Mouse (Mus musculus) embryonic facial prominence, embryonic 12.5 days (tissue): ENCODE measurements around the gene Prkar2b. TPM values are rescaled to one million over a fixed set of nuclear protein-coding genes. Genes with fewer than 3 reads are reported as not detected.
A peak's percentile ranks its signal among the peaks of the same experiment; 100 is the strongest.

Source experiments
- ATAC-seq: fragments of 200-750 bp; cut with Nextera tagmentation; 2 replicates; pipeline ENCODE4 v1.8.0; 2017; ENCODE audit not compliant: insufficient number of reproducible peaks, insufficient read depth, low FRiP score, low TSS enrichment
- H3K27ac ChIP-seq: fragments of 300-500 bp; sonication (generic); 2 replicates; pipeline ENCODE4 v1.5.1; 2016; ENCODE audit warnings: mild to moderate bottlenecking
- H3K27me3 ChIP-seq: fragments of 300-500 bp; sonication (generic); 2 replicates; pipeline ENCODE4 v1.6.1; 2016; ENCODE audit warnings: mild to moderate bottlenecking, moderate library complexity
- H3K36me3 ChIP-seq: fragments of 300-500 bp; sonication (generic); 2 replicates; pipeline ENCODE4 v1.6.1; 2016; ENCODE audit warnings: mild to moderate bottlenecking
- H3K4me1 ChIP-seq: fragments of 300-500 bp; sonication (generic); 2 replicates; pipeline ENCODE4 v1.6.1; 2016
- H3K4me2 ChIP-seq: fragments of 300-500 bp; sonication (generic); replicated peaks from 2 replicates; pipeline ENCODE4 v1.6.1; 2016; ENCODE audit warnings: mild to moderate bottlenecking, moderate library complexity
- H3K4me3 ChIP-seq: fragments of 300-500 bp; sonication (generic); 2 replicates; pipeline ENCODE4 v1.5.1; 2016; ENCODE audit warnings: mild to moderate bottlenecking
- H3K9ac ChIP-seq: fragments of 300-500 bp; sonication (generic); 2 replicates; pipeline ENCODE4 v1.6.1; 2016; ENCODE audit warnings: mild to moderate bottlenecking, moderate library complexity
- H3K9me3 ChIP-seq: fragments of 300-500 bp; sonication (generic); 2 replicates; pipeline ENCODE4 v1.6.1; 2016; ENCODE audit warnings: mild to moderate bottlenecking, moderate library complexity
- WGBS: fragments of 180-500 bp; shearing (Covaris S2); methylation state at CpG from one replicate; pipeline ENCODE4 v1.1.7; 2016; 5-methylcytosine and 5-hydroxymethylcytosine counted together
- polyA plus RNA-seq: library from polyadenylated mRNA; unstranded; fragments of >200 nt; fragmentation: Nextera tagmentation; extraction: Ambion mirVana; gene quantifications from 2 replicates; pipeline ENCODE4 v1.2.1, GENCODE M21; 2016

Gene Prkar2b
- polyA plus RNA-seq, 1 experiment from 2014 or later: 49.0 TPM

DNA sequence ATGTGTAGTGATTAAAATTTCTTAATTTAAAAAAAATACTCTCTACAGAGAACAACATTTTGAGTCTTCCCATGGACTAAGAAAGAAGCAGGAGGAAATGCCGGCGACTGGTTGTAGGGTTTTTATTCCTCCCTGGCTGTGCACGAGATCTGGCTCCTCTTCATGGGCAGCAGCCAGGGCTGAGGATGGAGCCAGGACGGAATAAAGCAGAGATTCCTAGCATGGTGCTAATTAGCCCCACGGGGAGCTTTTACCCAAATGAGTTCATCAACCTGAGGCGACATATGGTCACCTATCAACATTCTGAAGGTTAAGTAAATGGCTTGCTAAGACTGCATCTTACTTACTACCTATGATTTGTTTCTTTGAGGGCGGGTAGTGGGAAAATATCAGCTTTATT lies 77.9 kb downstream of the Prkar2b start:
- H3K27ac ChIP-seq: no peak overlapping the region
- no peak overlapping the region for H3K4me2 ChIP-seq
- no peaks in the 10 kb centered on the region for H3K36me3 ChIP-seq
- no peaks in the 10 kb centered on the region for H3K27me3 ChIP-seq
- H3K9ac ChIP-seq: no peak overlapping the region
- H3K9me3 ChIP-seq: no peaks in the 10 kb centered on the region
- peaks cover 6% of the 10 kb centered on the region; the same call in 1 of the 2 replicates for H3K4me1 ChIP-seq
- no peak overlapping the region for H3K4me3 ChIP-seq
- no peak for ATAC-seq
- 61% methylated on average over 7 of the region's 7 CpGs for WGBS

DNA sequence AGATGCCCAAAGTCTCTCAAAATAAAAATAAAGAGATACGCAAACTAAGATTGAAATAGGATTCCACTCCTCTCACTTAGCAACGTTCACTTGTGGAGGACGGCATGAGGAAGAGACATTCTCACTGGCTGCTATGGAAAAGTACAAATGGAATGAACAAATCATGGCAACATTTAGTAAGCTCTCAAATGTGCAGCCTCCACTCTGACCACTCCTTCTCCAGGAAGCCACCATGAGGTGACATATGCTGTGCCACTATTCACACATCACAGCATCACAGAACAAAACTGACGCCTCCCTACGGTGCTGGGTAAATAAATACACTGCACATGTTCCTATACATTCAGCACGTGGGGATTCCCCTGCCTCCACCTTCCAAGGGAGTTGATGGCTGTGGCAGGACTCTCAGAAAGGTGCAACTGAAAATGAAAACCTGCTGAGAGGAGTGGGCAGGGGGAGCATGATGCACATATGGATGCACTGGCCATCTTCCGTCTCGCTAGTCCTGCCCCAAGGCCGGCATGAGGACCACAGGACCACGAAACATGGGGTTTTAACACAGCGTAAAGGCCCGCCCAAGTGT lies 83.4 kb downstream of the Prkar2b start:
- Histone ChIP-seq H3K4me1 (no peaks in the 10 kb centered on the region), H3K4me3 (no peak overlapping the region), H3K36me3 (no peaks in the 10 kb centered on the region), H3K4me2 (no peak overlapping the region), H3K27ac (no peak overlapping the region), H3K9me3 (no peaks in the 10 kb centered on the region), H3K9ac (no peak overlapping the region), H3K27me3 (no peaks in the 10 kb centered on the region)
- no peak for ATAC-seq
- 67% methylated on average over 12 of the region's 12 CpGs for WGBS

GRCm38 (mm10) chr12:31976544-31976943 lies 84.6 kb downstream of the Prkar2b start:
- no peaks in the 10 kb centered on the region for H3K36me3 ChIP-seq

DNA sequence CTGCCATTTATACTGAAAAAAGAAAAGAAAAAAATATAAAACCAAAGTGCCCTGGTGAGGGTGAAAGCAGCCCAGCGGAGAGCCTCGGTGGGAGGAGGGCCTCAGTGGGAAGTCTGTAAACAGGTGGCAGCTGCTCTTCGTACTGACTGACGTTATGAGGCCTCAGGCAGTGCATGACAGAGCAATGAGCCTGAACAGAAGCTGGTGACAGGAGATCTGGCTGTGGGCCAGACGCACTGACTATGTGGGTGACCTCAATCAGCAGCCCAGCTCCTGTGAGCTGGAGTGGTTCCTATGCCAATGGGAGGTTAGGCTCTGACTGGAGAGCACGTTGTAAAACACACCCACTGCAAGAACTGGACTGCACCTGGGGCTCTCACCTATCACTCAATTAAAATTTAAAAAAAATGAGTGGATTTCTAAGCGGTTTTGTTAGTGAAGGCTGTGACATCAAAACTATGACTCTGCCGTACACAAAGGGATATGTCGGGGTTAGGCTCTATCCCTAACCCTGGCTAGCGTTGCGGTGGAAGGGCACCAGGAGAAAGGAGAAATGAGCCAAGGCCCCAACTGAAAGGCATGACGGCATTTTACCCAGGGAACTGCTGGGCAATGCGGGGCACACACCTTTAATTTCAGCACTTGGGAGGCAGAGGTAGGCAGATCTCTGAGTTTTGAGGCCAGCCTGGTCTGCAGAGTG lies 87.5 kb downstream of the Prkar2b start:
- Histone ChIP-seq H3K9me3 (no peaks in the 10 kb centered on the region), H3K4me1 (no peaks in the 10 kb centered on the region), H3K27ac (no peak overlapping the region), H3K4me3 (no peak overlapping the region), H3K27me3 (no peaks in the 10 kb centered on the region), H3K36me3 (no peaks in the 10 kb centered on the region), H3K9ac (no peak overlapping the region), H3K4me2 (no peak overlapping the region)
- ATAC-seq: peak; percentile 75
- 60% methylated on average over 13 of the region's 13 CpGs for WGBS

More at GRCm38 (mm10) chr12:31976544-31976943, 84.6 kb downstream of the Prkar2b start:
- Histone ChIP-seq H3K4me2 (no peak overlapping the region), H3K4me3 (no peak overlapping the region), H3K4me1 (no peaks in the 10 kb centered on the region), H3K27ac (no peak overlapping the region), H3K9me3 (no peaks in the 10 kb centered on the region), H3K9ac (no peak overlapping the region), H3K27me3 (no peaks in the 10 kb centered on the region)
- 51% methylated on average over 7 of the region's 7 CpGs for WGBS
- ATAC-seq: no peak

GRCm38 (mm10) chr12:31971547-31971946 lies 89.5 kb downstream of the Prkar2b start:
- 81% methylated on average over 8 of the region's 8 CpGs for WGBS
- no peak overlapping the region for H3K4me3 ChIP-seq

DNA sequence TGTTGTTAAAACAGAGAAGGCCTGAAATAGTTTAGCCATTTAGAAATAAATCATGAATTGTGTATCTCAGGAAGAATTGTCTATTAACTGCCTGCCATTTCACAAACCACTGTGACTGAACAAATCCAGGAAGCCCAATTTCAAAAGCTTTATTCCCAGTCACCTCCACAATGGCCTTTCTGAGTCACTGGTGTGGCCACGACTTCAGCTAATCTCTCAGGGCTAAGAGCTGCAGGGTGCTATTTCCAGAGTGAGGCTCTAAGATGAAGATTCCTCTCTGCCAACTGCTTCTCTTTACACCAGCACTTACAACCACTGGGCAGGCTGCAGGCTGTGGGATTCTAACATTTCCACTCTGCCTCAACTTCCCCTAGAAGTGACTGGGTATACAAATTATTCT lies 92.0 kb downstream of the Prkar2b start:
- no peaks in the 10 kb centered on the region for H3K27me3 ChIP-seq
- no peak overlapping the region for H3K27ac ChIP-seq
- H3K36me3 ChIP-seq: no peaks in the 10 kb centered on the region
- H3K9me3 ChIP-seq: no peaks in the 10 kb centered on the region
- WGBS: 25% methylated on average over 1 of the region's 1 CpGs
- H3K4me1 ChIP-seq: no peaks in the 10 kb centered on the region; the same call in 1 of the 2 replicates
- H3K4me3 ChIP-seq: no peak overlapping the region
- H3K9ac ChIP-seq: no peak overlapping the region
- no peak overlapping the region for H3K4me2 ChIP-seq
- ATAC-seq: no peak

More at GRCm38 (mm10) chr12:31971547-31971946, 89.5 kb downstream of the Prkar2b start:
- Histone ChIP-seq H3K27me3 (no peaks in the 10 kb centered on the region), H3K9ac (no peak overlapping the region), H3K27ac (no peak overlapping the region), H3K4me1 (no peaks in the 10 kb centered on the region), H3K4me2 (no peak overlapping the region), H3K9me3 (no peaks in the 10 kb centered on the region), H3K36me3 (no peaks in the 10 kb centered on the region)
- ATAC-seq: no peak

- Histone ChIP-seq H3K27ac (no peak overlapping the region), H3K36me3 (no peaks in the 10 kb centered on the region), H3K4me1 (no peaks in the 10 kb centered on the region; the same call in 1 of the 2 replicates), H3K4me2 (no peak overlapping the region), H3K9ac (no peak overlapping the region), H3K4me3 (no peak overlapping the region), H3K9me3 (no peaks in the 10 kb centered on the region), H3K27me3 (no peaks in the 10 kb centered on the region)
- 5% methylated on average over 2 of the region's 2 CpGs for WGBS
- ATAC-seq: no peak
Measured at GRCm38 (mm10) chr12:31967536-31967935, 93.6 kb downstream of the Prkar2b start.

DNA sequence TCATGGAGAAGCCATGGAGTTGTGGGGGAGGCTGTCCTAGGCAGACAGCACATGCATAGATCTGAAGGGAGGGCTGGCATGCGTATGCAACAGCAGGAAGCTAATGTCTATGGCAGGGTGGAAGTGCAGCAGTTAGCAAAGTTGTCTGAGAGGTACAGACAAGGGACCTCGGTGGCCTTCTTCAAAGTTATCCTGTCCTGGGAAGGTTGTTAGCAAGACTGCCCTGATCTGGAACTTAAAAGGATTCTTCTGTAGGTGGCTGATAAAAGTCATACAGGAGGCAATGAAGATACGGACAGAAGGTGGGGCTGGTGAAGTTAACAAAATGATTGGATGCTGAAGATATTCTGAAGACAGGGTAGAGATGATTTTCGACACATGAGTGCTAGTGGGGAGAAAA lies 94.7 kb downstream of the Prkar2b start:
- H3K9me3 ChIP-seq: no peaks in the 10 kb centered on the region
- no peaks in the 10 kb centered on the region for H3K27me3 ChIP-seq
- no peak overlapping the region for H3K4me2 ChIP-seq
- no peaks in the 10 kb centered on the region for H3K36me3 ChIP-seq
- H3K9ac ChIP-seq: no peak overlapping the region
- no peak for ATAC-seq
- no peak overlapping the region for H3K27ac ChIP-seq
- no peak overlapping the region for H3K4me3 ChIP-seq
- H3K4me1 ChIP-seq: no peaks in the 10 kb centered on the region; the same call in 1 of the 2 replicates
- WGBS: 83% methylated on average over 4 of the region's 4 CpGs

GRCm38 (mm10) chr12:31965517-31966212 lies 95.4 kb downstream of the Prkar2b start:
- 89% methylated on average over 12 of the region's 12 CpGs for WGBS
- Histone ChIP-seq H3K27ac (no peak overlapping the region), H3K4me1 (no peaks in the 10 kb centered on the region; the same call in 1 of the 2 replicates), H3K27me3 (no peaks in the 10 kb centered on the region), H3K4me2 (no peak overlapping the region), H3K9me3 (no peaks in the 10 kb centered on the region), H3K4me3 (no peak overlapping the region), H3K36me3 (no peaks in the 10 kb centered on the region), H3K9ac (no peak overlapping the region)
- no peak for ATAC-seq

DNA sequence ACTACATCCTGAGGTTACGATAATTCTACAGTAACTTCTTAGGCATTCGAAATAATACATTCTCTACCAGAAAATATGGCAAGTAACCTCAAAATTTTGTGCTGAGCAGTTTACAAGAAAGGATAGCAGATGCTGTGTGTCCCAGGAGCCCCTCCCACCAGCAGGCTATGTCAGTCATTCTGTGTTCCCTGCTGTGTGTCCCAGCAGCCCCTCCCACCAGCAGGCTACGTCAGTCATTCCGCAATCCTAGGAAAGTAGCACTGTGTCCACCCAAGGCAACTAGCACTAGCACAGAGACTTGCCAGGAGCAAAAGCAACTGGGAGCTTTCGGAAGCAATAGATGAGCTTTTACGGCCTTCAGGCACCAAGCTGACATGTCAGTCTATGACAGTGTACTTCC lies 97.0 kb downstream of the Prkar2b start:
- Histone ChIP-seq H3K27me3 (no peaks in the 10 kb centered on the region), H3K9ac (no peak overlapping the region), H3K4me3 (no peak overlapping the region), H3K9me3 (no peaks in the 10 kb centered on the region), H3K36me3 (no peaks in the 10 kb centered on the region), H3K27ac (no peak overlapping the region), H3K4me2 (no peak overlapping the region), H3K4me1 (no peaks in the 10 kb centered on the region; the same call in 1 of the 2 replicates)
- ATAC-seq: no peak
- WGBS: 88% methylated on average over 6 of the region's 6 CpGs

DNA sequence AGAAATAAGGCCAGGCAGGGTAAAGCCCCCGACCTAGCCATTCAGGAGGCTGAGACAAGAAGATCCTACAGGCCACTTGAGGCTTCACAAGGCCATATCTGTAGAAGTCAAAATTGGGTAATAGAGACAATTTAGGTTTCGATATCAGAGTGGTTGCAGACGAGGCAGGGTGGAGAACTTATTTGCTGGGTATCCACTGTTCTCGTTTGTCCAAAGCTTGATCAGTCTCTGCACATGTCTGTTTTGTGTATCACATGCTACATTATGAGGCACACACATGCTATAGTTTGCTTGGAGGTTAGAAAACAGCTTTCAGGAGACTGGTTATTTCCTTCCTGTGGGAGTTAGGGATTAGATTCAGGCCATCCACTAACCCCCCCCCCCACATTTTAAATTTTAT lies 105.3 kb downstream of the Prkar2b start:
- Histone ChIP-seq H3K36me3 (no peaks in the 10 kb centered on the region), H3K4me1 (no peaks in the 10 kb centered on the region), H3K9ac (no peak overlapping the region), H3K27me3 (no peaks in the 10 kb centered on the region), H3K4me2 (no peak overlapping the region), H3K9me3 (no peaks in the 10 kb centered on the region), H3K27ac (no peak overlapping the region), H3K4me3 (no peak overlapping the region)
- ATAC-seq: no peak
- WGBS: 82% methylated on average over 4 of the region's 4 CpGs

DNA sequence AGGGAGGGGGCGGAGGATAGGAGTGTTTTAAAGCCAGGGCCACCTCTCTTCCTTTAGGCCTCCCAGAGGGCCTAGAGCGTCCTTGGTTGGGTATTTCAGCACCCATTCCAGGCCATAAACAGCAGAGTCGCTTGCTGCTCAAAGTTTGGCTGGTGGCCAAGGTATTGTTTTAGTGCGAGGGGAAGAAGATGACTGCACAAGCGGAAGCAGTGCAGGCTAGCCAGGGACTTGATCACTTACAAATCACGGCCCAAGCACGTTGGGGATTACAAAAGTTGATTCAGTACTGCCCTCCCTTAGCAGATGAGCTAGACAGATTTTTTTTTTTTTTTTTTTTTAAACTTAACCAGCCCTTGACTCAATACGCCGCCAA lies 110.5 kb downstream of the Prkar2b start:
- H3K36me3 ChIP-seq: no peaks in the 10 kb centered on the region
- peak overlapping the region; percentile 68 for H3K4me2 ChIP-seq
- peak overlapping the region; percentile 92 for H3K4me3 ChIP-seq
- peak overlapping the region; percentile 78 for H3K27ac ChIP-seq
- WGBS: 6% methylated on average over 9 of the region's 9 CpGs
- H3K9me3 ChIP-seq: no peaks in the 10 kb centered on the region
- no peaks in the 10 kb centered on the region for H3K27me3 ChIP-seq
- H3K4me1 ChIP-seq: 0 out of 2 replicates have a peak, but pooled peaks cover 2% of the 10 kb centered on the region
- H3K9ac ChIP-seq: peak overlapping the region; percentile 38; the same call in 1 of the 2 replicates
- ATAC-seq: peak; percentile 30
